Mouse (Mus musculus) lung, adult 2 months (tissue): ENCODE data around the gene Polr3b.

Experiments
- CTCF ChIP-seq: fragments of 200-500 bp; IDR thresholded peaks from 2 replicates; pipeline ENCODE4 v1.5.1; 2011; ENCODE audit warnings: mild to moderate bottlenecking, low read length, control low read depth; ENCODE audit not compliant: insufficient read depth
- POLR2A ChIP-seq: fragments of 200-500 bp; IDR thresholded peaks from 2 replicates; pipeline ENCODE4 v1.6.1; 2011; ENCODE audit warnings: low read depth, mild to moderate bottlenecking, control low read depth, low read length, borderline replicate concordance; ENCODE audit errors: extremely low read depth

DNA sequence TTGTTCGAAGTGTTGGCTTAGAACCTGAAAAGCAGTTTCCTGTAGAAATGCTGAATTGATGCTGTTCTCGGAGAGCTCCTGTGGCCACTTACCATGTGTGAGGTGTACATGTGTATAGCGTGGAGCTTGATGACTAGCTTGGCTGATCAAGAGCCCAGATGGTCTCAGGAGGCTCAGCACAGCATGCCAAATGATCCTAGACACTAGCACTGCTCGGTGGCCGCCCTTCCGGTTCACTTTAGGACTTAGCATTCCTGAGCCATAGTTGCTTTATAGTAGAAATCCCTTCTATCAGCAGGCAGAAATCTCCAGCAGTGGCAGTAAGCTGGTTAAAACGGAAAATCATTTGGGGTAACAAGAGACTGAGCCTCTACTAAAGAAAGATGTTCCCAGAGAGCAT is 18.8 kb downstream of the Polr3b start:
- no peak for TF ChIP-seq POLR2A
- TF ChIP-seq CTCF: no peak
